Comparison of ENCODE assay signal across 8 mouse cellular contexts in genomic region chr11:95257930-95258329, GRCm38 (mm10). TPM values are rescaled to one million over a fixed set of nuclear protein-coding genes. Genes with fewer than 3 reads are reported as not detected.
DNase-seq lines count a peak whose midpoint lies in the region; ATAC-seq lines count a peak whose summit lies in the region.

No protein-coding gene starts in this region.

- H3K4me3 ChIP-seq in kidney, embryonic 15.5 days (replicated peaks), result peak overlapping the region; percentile 70; the same call in 1 of the 2 replicates
- peak overlapping the region; percentile 60 for H3K4me3 ChIP-seq in embryonic facial prominence, embryonic 13.5 days
- 0 out of 2 replicates have a peak overlapping the region, but pooled peaks have one; percentile 68 for H3K4me3 ChIP-seq in liver, embryonic 12.5 days

- peak overlapping the region; percentile 71; the same call in 1 of the 2 replicates for H3K9ac ChIP-seq in kidney, embryonic 15.5 days
- H3K9ac ChIP-seq in embryonic facial prominence, embryonic 13.5 days, result no peak overlapping the region
- H3K9ac ChIP-seq in liver, embryonic 12.5 days, result no peak overlapping the region

- peaks cover 19% of the 10 kb centered on the region for H3K4me1 ChIP-seq in kidney, embryonic 15.5 days
- peaks cover 14% of the 10 kb centered on the region for H3K4me1 ChIP-seq in embryonic facial prominence, embryonic 13.5 days
- peaks cover 33% of the 10 kb centered on the region for H3K4me1 ChIP-seq in liver, embryonic 12.5 days

- no peaks in the 10 kb centered on the region for H3K36me3 ChIP-seq in kidney, embryonic 15.5 days
- H3K36me3 ChIP-seq in embryonic facial prominence, embryonic 13.5 days, result no peaks in the 10 kb centered on the region
- H3K36me3 ChIP-seq in liver, embryonic 12.5 days, result no peaks in the 10 kb centered on the region

- peaks cover 5% of the 10 kb centered on the region; the same call in 1 of the 2 replicates for H3K27me3 ChIP-seq in kidney, embryonic 15.5 days
- no peaks in the 10 kb centered on the region; the same call in 1 of the 2 replicates for H3K27me3 ChIP-seq in embryonic facial prominence, embryonic 13.5 days
- peaks cover 48% of the 10 kb centered on the region for H3K27me3 ChIP-seq in liver, embryonic 12.5 days (replicated peaks)

- H3K9me3 ChIP-seq in kidney, embryonic 15.5 days (replicated peaks), result no peaks in the 10 kb centered on the region
- no peaks in the 10 kb centered on the region for H3K9me3 ChIP-seq in embryonic facial prominence, embryonic 13.5 days
- H3K9me3 ChIP-seq in liver, embryonic 12.5 days (replicated peaks), result no peaks in the 10 kb centered on the region

- H3K4me2 ChIP-seq in kidney, embryonic 15.5 days, result peak overlapping the region; percentile 98
- peak overlapping the region; percentile 90 for H3K4me2 ChIP-seq in embryonic facial prominence, embryonic 13.5 days
- H3K4me2 ChIP-seq in liver, embryonic 12.5 days, result peak overlapping the region; percentile 91

- ATAC-seq in CD4-positive, CD25-positive, alpha-beta regulatory T cell, adult 4 months, result no peak
- no peak for ATAC-seq in kidney, embryonic 15.5 days (replicated peaks; ENCODE audit: low FRiP score)
- no peak for ATAC-seq in embryonic facial prominence, embryonic 13.5 days (ENCODE audit: insufficient number of reproducible peaks, insufficient read depth, low FRiP score, low TSS enrichment, low read depth)
- ATAC-seq in liver, embryonic 12.5 days, result no peak

- no peak overlapping the region for H3K27ac ChIP-seq in kidney, embryonic 15.5 days
- no peak overlapping the region for H3K27ac ChIP-seq in embryonic facial prominence, embryonic 13.5 days
- no peak overlapping the region for H3K27ac ChIP-seq in liver, embryonic 12.5 days

- 52% methylated on average over 4 of the region's 4 CpGs for WGBS in kidney, embryonic 15.5 days
- WGBS in embryonic facial prominence, embryonic 13.5 days, result 57% methylated on average over 4 of the region's 4 CpGs
- WGBS in liver, embryonic 12.5 days (ENCODE audit: insufficient replicate concordance), result 48% methylated on average over 4 of the region's 4 CpGs

- DNase-seq in CD4-positive, CD25-positive, alpha-beta regulatory T cell, adult 2 months (ENCODE audit: low read depth, low spot score), result peak; percentile 11
- DNase-seq in kidney, postnatal 25 days, result no peak
- no peak for DNase-seq in testis, postnatal 14 days (ENCODE audit: low spot score)
- no peak for DNase-seq in urinary bladder, adult 2 months (ENCODE audit: low spot score)

RNA-seq across cellular contexts. Expression of gene Tac4, which starts 3.4 kb away (rescaled TPM):
- polyA plus RNA-seq in CD4-positive, CD25-positive, alpha-beta regulatory T cell, adult 4 months (2017; shearing (Covaris generic)), result not detected
- 0.17 TPM in 1 of 2 replicates, not detected in the other for polyA plus RNA-seq in kidney, embryonic 15.5 days (2015; fragmentation: Nextera tagmentation; extraction: Ambion mirVana)
- not detected in 2 replicates for polyA plus RNA-seq in embryonic facial prominence, embryonic 13.5 days (2015; fragmentation: Nextera tagmentation; extraction: Ambion mirVana)
- polyA plus RNA-seq in liver, embryonic 12.5 days (2016; fragmentation: Nextera tagmentation; extraction: Ambion mirVana), result 0.10 TPM in 1 of 2 replicates, not detected in the other
- polyA plus RNA-seq in urinary bladder, adult 2 months (2012; rRNA removed), result 0.06 TPM in 1 of 2 replicates, not detected in the other

RNA-seq across cellular contexts. Expression of gene Kat7, which starts 52.1 kb away (rescaled TPM):
- 10 to 100 TPM; 44.9 to 65.7 TPM for polyA plus RNA-seq in CD4-positive, CD25-positive, alpha-beta regulatory T cell, adult 4 months (2017; shearing (Covaris generic))
- polyA plus RNA-seq in kidney, embryonic 15.5 days (2015; fragmentation: Nextera tagmentation; extraction: Ambion mirVana), result 78.7 and 83.4 TPM in 2 replicates
- polyA plus RNA-seq in embryonic facial prominence, embryonic 13.5 days (2015; fragmentation: Nextera tagmentation; extraction: Ambion mirVana), result 67.0 and 67.2 TPM in 2 replicates
- 48.1 and 49.5 TPM in 2 replicates for polyA plus RNA-seq in liver, embryonic 12.5 days (2016; fragmentation: Nextera tagmentation; extraction: Ambion mirVana)
- 36.3 and 38.0 TPM in 2 replicates for polyA plus RNA-seq in urinary bladder, adult 2 months (2012; rRNA removed)
